Mouse (Mus musculus): ENCODE measurements at regions not wholly inside any gene's neighbourhood (a gene's known extent, or its start where the extent isn't known, plus 50 kb on each side); places are given as distances from the start of the nearest gene placed in this dataset.

GRCm38 (mm10) chr4:12743714-12744327 is 572.0 kb upstream of the Fam92a start:
- TF ChIP-seq GATA1 (IDR thresholded peaks at IDR 0.05; ENCODE audit: borderline replicate concordance, low read length): no peak
- TF ChIP-seq FLI1 (IDR thresholded peaks at IDR 0.05; ENCODE audit: low read length): no peak

All from megakaryocyte, embryonic 14.5 days (primary cell).